18 mouse cellular contexts compared by ENCODE assay signal in genomic region chr8:108908540-108908939, GRCm38 (mm10).
DNase-seq lines count a peak whose midpoint lies in the region; ATAC-seq and TF ChIP-seq lines count a peak whose summit lies in the region.
"Had no signal": no experiment of that assay in that cellular context is flagged by ENCODE, and none has a peak within 500 bp of the region (broad histone marks: within the 10 kb centered on the region; RNA-seq: fewer than 3 reads in every experiment).

No protein-coding gene starts in this region.

- no peak for DNase-seq in midbrain, embryonic 11.5 days (ENCODE audit: low spot score, missing footprints)
- DNase-seq in adrenal gland, postnatal 10 days, result no peak
- no peak for DNase-seq in kidney, postnatal 36 days
- no peak for DNase-seq in lung, postnatal 0 days (ENCODE audit: low spot score)
- no peak for DNase-seq in kidney, adult 8-10 months
- DNase-seq: adrenal gland, adult 8-10 months; cerebellum, postnatal 25 days; right cerebral cortex, postnatal 14 days; spleen, adult 18-20 months; thymus, adult 2 months had no signal

- no peaks in the 10 kb centered on the region for H3K9me3 ChIP-seq in forebrain, embryonic 15.5 days
- no peaks in the 10 kb centered on the region for H3K9me3 ChIP-seq in hindbrain, embryonic 12.5 days (replicated peaks)
- H3K9me3 ChIP-seq in midbrain, embryonic 11.5 days (ENCODE audit: control insufficient read depth, low read length), result no peaks in the 10 kb centered on the region
- H3K9me3 ChIP-seq in neural tube, embryonic 13.5 days, result no peaks in the 10 kb centered on the region
- H3K9me3 ChIP-seq in lung, postnatal 0 days (ENCODE audit: low read length), result no peaks in the 10 kb centered on the region
- H3K9me3 ChIP-seq: embryonic facial prominence, embryonic 15.5 days; intestine, embryonic 15.5 days; liver, embryonic 15.5 days; stomach, embryonic 15.5 days had no signal

- peaks cover 47% of the 10 kb centered on the region for H3K4me1 ChIP-seq in forebrain, embryonic 15.5 days
- peaks cover 72% of the 10 kb centered on the region for H3K4me1 ChIP-seq in hindbrain, embryonic 12.5 days
- peaks cover 46% of the 10 kb centered on the region for H3K4me1 ChIP-seq in midbrain, embryonic 11.5 days (ENCODE audit: control insufficient read depth, insufficient read depth, low read length)
- peaks cover 70% of the 10 kb centered on the region for H3K4me1 ChIP-seq in neural tube, embryonic 13.5 days (replicated peaks)
- peaks cover 4% of the 10 kb centered on the region; the same call in 1 of the 2 replicates for H3K4me1 ChIP-seq in lung, postnatal 0 days (ENCODE audit: insufficient read depth, low read depth, low read length)

- ATAC-seq in forebrain, embryonic 15.5 days (replicated peaks), result peak; percentile 37; the same call in 1 of the 2 replicates
- no peak; the same call in 1 of the 2 replicates for ATAC-seq in hindbrain, embryonic 12.5 days (ENCODE audit: low FRiP score)
- no peak; the same call in 1 of the 2 replicates for ATAC-seq in midbrain, embryonic 11.5 days (ENCODE audit: low FRiP score)
- no peak for ATAC-seq in neural tube, embryonic 13.5 days (ENCODE audit: low read depth)
- ATAC-seq in lung, postnatal 0 days, result no peak
- ATAC-seq: intestine, embryonic 15.5 days had no signal

- WGBS in forebrain, embryonic 15.5 days, result 38% methylated on average over 16 of the region's 16 CpGs
- WGBS in hindbrain, embryonic 12.5 days, result 45% methylated on average over 16 of the region's 16 CpGs
- 51% methylated on average over 16 of the region's 16 CpGs for WGBS in midbrain, embryonic 11.5 days
- WGBS in neural tube, embryonic 13.5 days, result 50% methylated on average over 16 of the region's 16 CpGs
- WGBS in lung, postnatal 0 days, result 87% methylated on average over 16 of the region's 16 CpGs

- no peak for TF ChIP-seq EP300 in lung, postnatal 0 days (IDR thresholded peaks at IDR 0.05)

- H3K27me3 ChIP-seq in forebrain, embryonic 15.5 days, result no peaks in the 10 kb centered on the region
- H3K27me3 ChIP-seq in hindbrain, embryonic 12.5 days, result no peaks in the 10 kb centered on the region
- no peaks in the 10 kb centered on the region for H3K27me3 ChIP-seq in midbrain, embryonic 11.5 days (ENCODE audit: control insufficient read depth, insufficient read depth, low read length)
- 0 out of 2 replicates have a peak, but pooled peaks cover 3% of the 10 kb centered on the region for H3K27me3 ChIP-seq in neural tube, embryonic 13.5 days
- no peaks in the 10 kb centered on the region for H3K27me3 ChIP-seq in lung, postnatal 0 days (replicated peaks; ENCODE audit: insufficient read depth, low read length)
- H3K27me3 ChIP-seq: embryonic facial prominence, embryonic 15.5 days; intestine, embryonic 15.5 days; liver, embryonic 15.5 days; stomach, embryonic 15.5 days had no signal

- no peak for TF ChIP-seq CTCF in lung, postnatal 0 days (IDR thresholded peaks at IDR 0.05)

- H3K4me2 ChIP-seq in forebrain, embryonic 15.5 days (replicated peaks), result no peak overlapping the region
- peak overlapping the region; percentile 16 for H3K4me2 ChIP-seq in hindbrain, embryonic 12.5 days (replicated peaks)
- H3K4me2 ChIP-seq in midbrain, embryonic 11.5 days, result no peak overlapping the region
- H3K4me2 ChIP-seq in neural tube, embryonic 13.5 days, result no peak overlapping the region
- no peak overlapping the region for H3K4me2 ChIP-seq in lung, postnatal 0 days (replicated peaks; ENCODE audit: low read depth, low read length)
- H3K4me2 ChIP-seq: embryonic facial prominence, embryonic 15.5 days; heart, embryonic 11.5 days; intestine, embryonic 15.5 days; liver, embryonic 15.5 days; stomach, embryonic 15.5 days had no signal

- H3K4me3 ChIP-seq in forebrain, embryonic 15.5 days, result no peak overlapping the region
- H3K4me3 ChIP-seq in hindbrain, embryonic 12.5 days, result no peak overlapping the region
- no peak overlapping the region for H3K4me3 ChIP-seq in midbrain, embryonic 11.5 days (ENCODE audit: low read depth, low read length)
- no peak overlapping the region for H3K4me3 ChIP-seq in neural tube, embryonic 13.5 days
- no peak overlapping the region for H3K4me3 ChIP-seq in lung, postnatal 0 days (ENCODE audit: low read depth, low read length)
- H3K4me3 ChIP-seq: embryonic facial prominence, embryonic 15.5 days; intestine, embryonic 15.5 days; liver, embryonic 15.5 days; stomach, embryonic 15.5 days had no signal

- peak overlapping the region; percentile 84 for H3K27ac ChIP-seq in forebrain, embryonic 15.5 days (replicated peaks)
- H3K27ac ChIP-seq in hindbrain, embryonic 12.5 days, result peak overlapping the region; percentile 89
- H3K27ac ChIP-seq in midbrain, embryonic 11.5 days (ENCODE audit: low read depth, low read length), result peak overlapping the region; percentile 20
- H3K27ac ChIP-seq in neural tube, embryonic 13.5 days (replicated peaks), result peak overlapping the region; percentile 62
- H3K27ac ChIP-seq in lung, postnatal 0 days (ENCODE audit: low read length), result no peak overlapping the region
- H3K27ac ChIP-seq: embryonic facial prominence, embryonic 15.5 days; intestine, embryonic 15.5 days; liver, embryonic 15.5 days; stomach, embryonic 15.5 days had no signal

- H3K9ac ChIP-seq in forebrain, embryonic 15.5 days (replicated peaks), result no peak overlapping the region
- no peak overlapping the region for H3K9ac ChIP-seq in hindbrain, embryonic 12.5 days
- no peak overlapping the region; the same call in 1 of the 2 replicates for H3K9ac ChIP-seq in midbrain, embryonic 11.5 days (ENCODE audit: low read length)
- H3K9ac ChIP-seq in neural tube, embryonic 13.5 days, result peak overlapping the region; percentile 22; the same call in 1 of the 2 replicates
- no peak overlapping the region for H3K9ac ChIP-seq in lung, postnatal 0 days (replicated peaks; ENCODE audit: low read depth)
- H3K9ac ChIP-seq: embryonic facial prominence, embryonic 15.5 days; intestine, embryonic 15.5 days; liver, embryonic 15.5 days; stomach, embryonic 15.5 days had no signal

- no peaks in the 10 kb centered on the region for H3K36me3 ChIP-seq in forebrain, embryonic 15.5 days
- no peaks in the 10 kb centered on the region for H3K36me3 ChIP-seq in hindbrain, embryonic 12.5 days
- H3K36me3 ChIP-seq in midbrain, embryonic 11.5 days (ENCODE audit: control insufficient read depth, insufficient read depth, low read length), result no peaks in the 10 kb centered on the region
- no peaks in the 10 kb centered on the region for H3K36me3 ChIP-seq in neural tube, embryonic 13.5 days
- no peaks in the 10 kb centered on the region for H3K36me3 ChIP-seq in lung, postnatal 0 days (ENCODE audit: insufficient read depth, low read length)
- H3K36me3 ChIP-seq: embryonic facial prominence, embryonic 15.5 days; intestine, embryonic 15.5 days; liver, embryonic 15.5 days had no signal
